Mouse (Mus musculus) MEL (cell line): ENCODE results near the gene 4930564D02Rik.

Source experiments
- BHLHE40 ChIP-seq: IDR thresholded peaks from 2 replicates; pipeline ENCODE4 v1.6.1; 2012; ENCODE audit warnings: low read depth, mild to moderate bottlenecking, inconsistent platforms, low read length, improper control_type of control experiment, borderline replicate concordance
- CHD1 ChIP-seq: IDR thresholded peaks from 2 replicates; pipeline ENCODE4 v1.6.1; 2012; ENCODE audit warnings: low read depth, mild to moderate bottlenecking, inconsistent platforms, low read length, improper control_type of control experiment
- CTCF ChIP-seq, 3 experiments: IDR thresholded peaks in 2 of 3; conservative IDR thresholded peaks in 1 of 3; 2 replicates each; pipeline ENCODE4 v1.5.1; 2011 to 2012; ENCODE audit warnings: low read length in 3 of 3, low read depth in 2 of 3, mild to moderate bottlenecking in 2 of 3, improper control_type of control experiment in 1 of 3, inconsistent platforms in 1 of 3, mixed read lengths in 1 of 3, moderate library complexity in 1 of 3; ENCODE audit not compliant: control insufficient read depth in 1 of 3, insufficient read depth in 1 of 3, poor library complexity in 1 of 3, severe bottlenecking in 1 of 3
- EP300 ChIP-seq, 2 experiments: IDR thresholded peaks; 2 replicates each; pipeline ENCODE4 v1.6.1; 2011; ENCODE audit warnings: improper control_type of control experiment in 2 of 2, low read length in 2 of 2, low read depth in 1 of 2, mild to moderate bottlenecking in 1 of 2
- ETS1 ChIP-seq: IDR thresholded peaks from 2 replicates; pipeline ENCODE4 v1.6.1; 2012; ENCODE audit warnings: low read depth, mild to moderate bottlenecking, inconsistent platforms, low read length, improper control_type of control experiment, moderate library complexity
- GABPA ChIP-seq: IDR thresholded peaks from 2 replicates; pipeline ENCODE4 v1.6.1; 2012; ENCODE audit warnings: low read depth, mild to moderate bottlenecking, inconsistent platforms, low read length, improper control_type of control experiment, moderate library complexity
- GATA1 ChIP-seq: IDR thresholded peaks from 2 replicates; pipeline ENCODE4 v1.6.1; 2011; ENCODE audit warnings: low read depth, low read length, improper control_type of control experiment
- JUND ChIP-seq: IDR thresholded peaks from 2 replicates; pipeline ENCODE4 v1.6.1; 2011; ENCODE audit warnings: low read depth, mild to moderate bottlenecking, improper control_type of control experiment, low read length
- MAFK ChIP-seq: IDR thresholded peaks from 2 replicates; pipeline ENCODE4 v1.6.1; 2011; ENCODE audit warnings: low read depth, mild to moderate bottlenecking, low read length, improper control_type of control experiment, borderline replicate concordance
- SIN3A ChIP-seq: IDR thresholded peaks from 2 replicates; pipeline ENCODE4 v1.6.1; 2012; ENCODE audit warnings: low read length, improper control_type of control experiment, inconsistent platforms

DNA sequence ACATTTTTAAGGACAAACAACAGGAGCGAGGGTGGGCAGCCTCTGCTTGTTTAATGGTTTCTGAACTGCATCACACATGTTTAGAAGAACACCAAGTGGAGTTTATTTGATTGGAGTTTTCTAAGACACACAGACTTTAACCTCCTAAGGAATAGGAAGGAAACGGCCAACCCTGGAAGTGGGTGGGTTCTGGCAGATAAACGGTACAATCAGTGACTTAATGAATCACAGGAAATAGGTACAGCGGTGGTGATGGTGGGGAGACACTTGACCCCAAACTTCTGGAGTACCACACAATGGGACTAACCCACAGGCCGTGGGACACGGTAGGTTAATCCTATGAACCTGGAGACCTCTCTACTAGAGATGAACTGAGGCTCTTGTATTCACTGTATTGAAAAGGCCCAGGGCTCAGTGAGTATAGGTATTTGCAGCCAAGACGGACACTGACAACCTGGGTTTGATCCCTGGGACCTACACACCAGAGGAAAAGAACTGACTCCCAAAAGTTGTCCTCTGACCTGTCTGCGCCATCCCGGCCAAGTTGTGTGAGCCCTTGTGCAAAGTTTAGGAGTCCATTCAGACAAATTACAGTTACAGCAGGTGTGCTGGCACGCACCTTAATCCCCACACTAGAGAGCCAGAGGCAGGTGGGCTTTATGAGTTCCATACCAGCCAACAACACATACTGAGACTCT, 48.4 kb upstream of the 4930564D02Rik start:
- no peak for TF ChIP-seq CTCF (IDR thresholded peaks at IDR 0.05 in 2 of 3, conservative IDR thresholded peaks at IDR 0.05 in 1 of 3; ENCODE audit: control insufficient read depth in 1 of 3, insufficient read depth in 1 of 3, low read depth in 2 of 3, low read length in 3 of 3, poor library complexity in 1 of 3, severe bottlenecking in 1 of 3)
- no peak for TF ChIP-seq GATA1
- no peak for TF ChIP-seq GABPA
- TF ChIP-seq BHLHE40: no peak
- TF ChIP-seq SIN3A: no peak
- TF ChIP-seq ETS1: no peak
- TF ChIP-seq CHD1: no peak
- no peak for TF ChIP-seq JUND
- TF ChIP-seq MAFK: no peak
- no peak for TF ChIP-seq EP300 (IDR thresholded peaks at IDR 0.05; ENCODE audit: low read depth in 1 of 2, low read length in 2 of 2)
